ENCODE assay signal across 31 mouse cellular contexts in the genomic region with DNA sequence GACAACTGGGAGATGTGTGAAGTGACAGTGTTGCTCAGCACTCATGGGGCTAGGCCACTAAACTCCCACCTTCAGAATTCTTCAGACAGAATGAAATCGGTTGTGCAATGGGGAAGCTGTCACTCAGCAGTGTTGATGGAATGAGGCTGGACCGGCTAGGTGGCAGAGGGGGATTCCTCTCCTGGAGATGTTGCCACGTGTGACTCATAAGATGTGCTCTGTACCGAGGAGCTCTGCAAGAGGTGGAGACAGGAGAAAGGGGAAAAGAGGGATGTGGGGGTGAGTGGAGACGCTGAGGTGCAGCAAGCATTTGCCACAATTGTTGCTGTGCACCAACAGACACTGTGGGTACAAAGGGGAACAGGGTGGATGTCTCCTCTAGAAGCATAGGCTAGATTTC.
DNase-seq lines count a peak whose midpoint lies in the region; ATAC-seq and TF ChIP-seq lines count a peak whose summit lies in the region.
"Had no signal": no experiment of that assay in that cellular context is flagged by ENCODE, and none has a peak within 500 bp of the region (broad histone marks: within the 10 kb centered on the region; RNA-seq: fewer than 3 reads in every experiment).

No protein-coding gene starts in this region.

- H3K9ac ChIP-seq in stomach, embryonic 16.5 days (ENCODE audit: low read length) = no peak overlapping the region
- no peak overlapping the region for H3K9ac ChIP-seq in stomach, postnatal 0 days (ENCODE audit: low read length)
- no peak overlapping the region for H3K9ac ChIP-seq in embryonic facial prominence, embryonic 14.5 days (ENCODE audit: low read depth, low read length)
- H3K9ac ChIP-seq: forebrain, embryonic 13.5 days; heart, embryonic 13.5 days; kidney, embryonic 15.5 days; limb, embryonic 15.5 days; liver, embryonic 14.5 days; midbrain, embryonic 15.5 days; stomach, embryonic 15.5 days had no signal

- H3K4me3 ChIP-seq in heart, embryonic 10.5 days = no peak overlapping the region
- no peak overlapping the region for H3K4me3 ChIP-seq in stomach, embryonic 16.5 days (replicated peaks; ENCODE audit: low read length)
- no peak overlapping the region for H3K4me3 ChIP-seq in stomach, postnatal 0 days (ENCODE audit: low read depth, low read length)
- H3K4me3 ChIP-seq in embryonic facial prominence, embryonic 14.5 days (ENCODE audit: low read depth, low read length) = no peak overlapping the region
- H3K4me3 ChIP-seq: forebrain, embryonic 13.5 days; gastrocnemius, adult 2 months; heart, adult 2 months; heart, embryonic 13.5 days; kidney, embryonic 15.5 days; layer of hippocampus, adult 2 months; limb, embryonic 10.5 days; limb, embryonic 15.5 days; midbrain, embryonic 15.5 days; stomach, embryonic 15.5 days had no signal

- no peak for DNase-seq in heart, embryonic 10.5 days (ENCODE audit: low spot score)
- DNase-seq in heart, postnatal 25 days (ENCODE audit: low spot score) = no peak
- DNase-seq in stomach, postnatal 0 days (ENCODE audit: low spot score) = no peak
- peak; percentile 37 for DNase-seq in NIH3T3 (ENCODE audit: low read depth)
- DNase-seq in embryonic facial prominence, embryonic 14.5 days (ENCODE audit: low spot score) = peak; percentile 76
- DNase-seq in cerebellum, adult 9-11 months = no peak
- DNase-seq: adrenal gland, adult 8-10 months; B cell, adult 2 months; cerebellum, adult 8-10 months; cerebellum, postnatal 36 days; embryo, embryonic 11 days; gastrocnemius, postnatal 36 days; kidney, adult 18-20 months; lung, adult 2 months; right cerebral cortex, postnatal 25 days; thymus, adult 18-20 months; thymus, postnatal 25 days had no signal

- no peaks in the 10 kb centered on the region for H3K9me3 ChIP-seq in heart, embryonic 10.5 days
- H3K9me3 ChIP-seq in stomach, embryonic 16.5 days (replicated peaks; ENCODE audit: control insufficient read depth, low read length) = no peaks in the 10 kb centered on the region
- H3K9me3 ChIP-seq in stomach, postnatal 0 days (ENCODE audit: control insufficient read depth, low read length) = no peaks in the 10 kb centered on the region
- H3K9me3 ChIP-seq in embryonic facial prominence, embryonic 14.5 days (ENCODE audit: control insufficient read depth, low read length) = no peaks in the 10 kb centered on the region
- H3K9me3 ChIP-seq: forebrain, embryonic 13.5 days; heart, embryonic 13.5 days; kidney, embryonic 15.5 days; limb, embryonic 10.5 days; limb, embryonic 15.5 days; midbrain, embryonic 15.5 days; stomach, embryonic 15.5 days had no signal

- TF ChIP-seq EP300 in stomach, postnatal 0 days (optimal IDR thresholded peaks at IDR 0.05) = no peak

- no peaks in the 10 kb centered on the region for H3K36me3 ChIP-seq in heart, embryonic 10.5 days
- no peaks in the 10 kb centered on the region for H3K36me3 ChIP-seq in stomach, embryonic 16.5 days (ENCODE audit: control insufficient read depth, insufficient read depth, low read length)
- no peaks in the 10 kb centered on the region for H3K36me3 ChIP-seq in stomach, postnatal 0 days (ENCODE audit: control insufficient read depth, insufficient read depth, low read length)
- no peaks in the 10 kb centered on the region for H3K36me3 ChIP-seq in embryonic facial prominence, embryonic 14.5 days (ENCODE audit: control insufficient read depth, insufficient read depth, low read length)
- H3K36me3 ChIP-seq: heart, embryonic 13.5 days; kidney, embryonic 15.5 days; limb, embryonic 10.5 days; limb, embryonic 15.5 days; midbrain, embryonic 15.5 days; stomach, embryonic 15.5 days had no signal

- WGBS in heart, embryonic 10.5 days = 42% methylated on average over 5 of the region's 5 CpGs
- 48% methylated on average over 5 of the region's 5 CpGs for WGBS in stomach, embryonic 16.5 days
- 55% methylated on average over 5 of the region's 5 CpGs for WGBS in stomach, postnatal 0 days
- 64% methylated on average over 5 of the region's 5 CpGs for WGBS in embryonic facial prominence, embryonic 14.5 days

- H3K4me1 ChIP-seq in heart, embryonic 10.5 days = peaks cover 24% of the 10 kb centered on the region
- H3K4me1 ChIP-seq in stomach, embryonic 16.5 days (ENCODE audit: control insufficient read depth, insufficient read depth, low read length) = no peaks in the 10 kb centered on the region
- no peaks in the 10 kb centered on the region for H3K4me1 ChIP-seq in stomach, postnatal 0 days (replicated peaks; ENCODE audit: control insufficient read depth, insufficient read depth)
- H3K4me1 ChIP-seq in embryonic facial prominence, embryonic 14.5 days (ENCODE audit: control insufficient read depth, insufficient read depth, low read length) = peaks cover 19% of the 10 kb centered on the region; the same call in 1 of the 2 replicates
- H3K4me1 ChIP-seq: forebrain, embryonic 13.5 days; limb, embryonic 10.5 days; midbrain, embryonic 15.5 days; stomach, embryonic 15.5 days had no signal

- ATAC-seq in stomach, embryonic 16.5 days (ENCODE audit: insufficient read depth, low FRiP score) = peak; percentile 56; the same call in 1 of the 2 replicates
- ATAC-seq in stomach, postnatal 0 days (ENCODE audit: low FRiP score, low TSS enrichment) = no peak
- ATAC-seq in embryonic facial prominence, embryonic 14.5 days (ENCODE audit: low read depth) = peak; percentile 57; the same call in 1 of the 2 replicates
- ATAC-seq: forebrain, embryonic 13.5 days; hindbrain, embryonic 16.5 days; midbrain, embryonic 15.5 days had no signal

- H3K27ac ChIP-seq in heart, embryonic 10.5 days = peak overlapping the region; percentile 10; the same call in 1 of the 2 replicates
- no peak overlapping the region for H3K27ac ChIP-seq in stomach, embryonic 16.5 days (ENCODE audit: low read length)
- H3K27ac ChIP-seq in stomach, postnatal 0 days (replicated peaks) = no peak overlapping the region
- no peak overlapping the region for H3K27ac ChIP-seq in embryonic facial prominence, embryonic 14.5 days (replicated peaks; ENCODE audit: low read depth, low read length)
- H3K27ac ChIP-seq: forebrain, embryonic 13.5 days; heart, adult 2 months; heart, embryonic 13.5 days; kidney, embryonic 15.5 days; layer of hippocampus, adult 2 months; limb, embryonic 10.5 days; limb, embryonic 15.5 days; liver, embryonic 14.5 days; midbrain, embryonic 15.5 days; stomach, embryonic 15.5 days had no signal

- H3K27me3 ChIP-seq in heart, embryonic 10.5 days (ENCODE audit: insufficient read depth, poor library complexity, severe bottlenecking) = no peaks in the 10 kb centered on the region
- no peaks in the 10 kb centered on the region for H3K27me3 ChIP-seq in stomach, embryonic 16.5 days (ENCODE audit: control insufficient read depth, insufficient read depth, low read length)
- H3K27me3 ChIP-seq in stomach, postnatal 0 days (ENCODE audit: control insufficient read depth, insufficient read depth, low read length) = no peaks in the 10 kb centered on the region
- H3K27me3 ChIP-seq in embryonic facial prominence, embryonic 14.5 days (replicated peaks; ENCODE audit: control insufficient read depth, insufficient read depth, low read length) = no peaks in the 10 kb centered on the region
- H3K27me3 ChIP-seq: CH12.LX; forebrain, embryonic 13.5 days; heart, embryonic 13.5 days; kidney, embryonic 15.5 days; limb, embryonic 15.5 days; midbrain, embryonic 15.5 days; stomach, embryonic 15.5 days had no signal

- no peak for TF ChIP-seq CTCF in stomach, postnatal 0 days (IDR thresholded peaks at IDR 0.05; ENCODE audit: low read depth)

- H3K4me2 ChIP-seq in stomach, embryonic 16.5 days (ENCODE audit: low read depth, low read length) = no peak overlapping the region
- H3K4me2 ChIP-seq in stomach, postnatal 0 days (replicated peaks; ENCODE audit: low read depth) = no peak overlapping the region
- no peak overlapping the region for H3K4me2 ChIP-seq in embryonic facial prominence, embryonic 14.5 days (ENCODE audit: low read depth, low read length)
- H3K4me2 ChIP-seq: forebrain, embryonic 13.5 days; kidney, embryonic 15.5 days; limb, embryonic 15.5 days; midbrain, embryonic 15.5 days; stomach, embryonic 15.5 days had no signal

- intact Hi-C loops in heart, postnatal 25 days (cut with DNase I) = no loop called here

Comparison
In these comparisons a context has a peak if more than half of its experiments do, and no peak if none do; other contexts are left out.
1. DNase-seq: peak in NIH3T3 (single experiment) and embryonic facial prominence, embryonic 14.5 days (single experiment); none in heart, embryonic 10.5 days (single experiment), heart, postnatal 25 days (single experiment), stomach, postnatal 0 days (single experiment) and cerebellum, adult 9-11 months (single experiment).